Mouse (Mus musculus): ENCODE measurements around the gene Psmc2. TPM values are rescaled to one million over a fixed set of nuclear protein-coding genes. Genes with fewer than 3 reads are reported as not detected.

The Psmc2 gene
- total RNA-seq, 2 experiments from 2014 or later, result 108 to 114 TPM

GRCm38 (mm10) chr5:21804837-21805236 is 19.8 kb downstream of the Psmc2 start:
- no peak for DNase-seq

- no peak for DNase-seq
Observed at GRCm38 (mm10) chr5:21810924-21811323, 25.8 kb downstream of the Psmc2 start.

- DNase-seq, result peak; percentile 63
Observed at GRCm38 (mm10) chr5:21813994-21814393, 28.9 kb downstream of the Psmc2 start.

GRCm38 (mm10) chr5:21826370-21826769 is 41.3 kb downstream of the Psmc2 start:
- DNase-seq, result no peak

- DNase-seq, result no peak
Observed at GRCm38 (mm10) chr5:21827643-21828042, 42.6 kb downstream of the Psmc2 start.

GRCm38 (mm10) chr5:21828855-21829254 is 43.8 kb downstream of the Psmc2 start:
- no peak for DNase-seq

GRCm38 (mm10) chr5:21831761-21832160 is 46.7 kb downstream of the Psmc2 start:
- DNase-seq, result no peak

GRCm38 (mm10) chr5:21844676-21845075 is 59.6 kb downstream of the Psmc2 start:
- DNase-seq, result no peak

- DNase-seq, result no peak
Observed at GRCm38 (mm10) chr5:21846616-21847290, 61.7 kb downstream of the Psmc2 start.

GRCm38 (mm10) chr5:21847438-21847837 is 62.4 kb downstream of the Psmc2 start:
- no peak for DNase-seq

- no peak for DNase-seq
Observed at GRCm38 (mm10) chr5:21851679-21852340, 66.7 kb downstream of the Psmc2 start.

Other genes starting within 250 kb of the Psmc2 start
- 10 to 100 TPM; 11.0 to 12.0 TPM for gene Lrrc17, start 241.7 kb upstream of the Psmc2 start, total RNA-seq (2021)
- under 1 TPM; 0.12 to 0.21 TPM for gene Fbxl13, start 139.6 kb upstream of the Psmc2 start, total RNA-seq (2021)
- 10 to 100 TPM; 17.7 to 22.4 TPM for gene Armc10, start 139.5 kb upstream of the Psmc2 start, total RNA-seq (2021)
- 10 to 100 TPM; 10.8 to 17.4 TPM for gene Napepld, start 83.9 kb upstream of the Psmc2 start, total RNA-seq (2021)
- 100 to 1,000 TPM; 235 to 244 TPM for gene Pmpcb, start 48.1 kb upstream of the Psmc2 start, total RNA-seq (2021)
- 10 to 100 TPM; 26.5 to 28.8 TPM for gene Dnajc2, start within 50 bp of the Psmc2 start, total RNA-seq (2021)
- not detected for gene Slc26a5, start 80.3 kb downstream of the Psmc2 start, total RNA-seq (2021)